In the genomic region with DNA sequence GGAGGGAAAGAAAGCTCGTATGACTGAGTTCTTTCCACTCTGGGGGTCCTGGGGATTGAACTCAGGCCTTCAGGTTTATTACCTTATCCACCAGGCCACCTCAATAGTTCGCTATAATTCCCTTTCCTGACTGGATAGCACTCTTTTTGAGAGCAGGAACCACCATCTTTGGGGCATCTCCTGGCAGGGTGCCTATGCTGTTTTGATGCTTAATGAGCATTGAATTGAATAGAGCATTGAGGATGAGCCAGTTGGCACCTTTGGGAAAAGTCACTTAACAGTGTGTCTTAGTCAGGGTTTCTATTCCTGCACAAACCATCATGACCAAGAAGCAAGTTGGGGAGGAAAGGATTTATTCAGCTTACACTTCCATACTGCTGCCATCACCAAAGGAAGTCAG, we compare ENCODE assay signal across 14 mouse cellular contexts. TPM values are rescaled to one million over a fixed set of nuclear protein-coding genes. Genes with fewer than 3 reads are reported as not detected.
A peak's percentile ranks its signal among the peaks of the same experiment; 100 is the strongest.
DNase-seq lines count a peak whose midpoint lies in the region.
"Had no signal": no experiment of that assay in that cellular context is flagged by ENCODE, and none has a peak within 500 bp of the region (broad histone marks: within the 10 kb centered on the region; RNA-seq: fewer than 3 reads in every experiment).

No protein-coding gene starts in this region.

- intact Hi-C loops in left cerebral cortex, postnatal 4 days (cut with DNase I) = no loop called here
- intact Hi-C loops in left cerebral cortex, postnatal 36 days (cut with DNase I) = no loop called here

- DNase-seq in cerebellum, adult 11-12 months = peak; percentile 15
- DNase-seq in cerebellum, adult 11 months = no peak
- DNase-seq in cerebellum, postnatal 10 days = peak; percentile 47 to 52
- no peak for DNase-seq in cerebellum, adult 8-10 months
- peak; percentile 13 for DNase-seq in left cerebral cortex, postnatal 4 days
- DNase-seq in left cerebral cortex, postnatal 36 days (ENCODE audit: low spot score in 2 of 2) = no peak
- peak; percentile 11 for DNase-seq in Muller cell, postnatal 12 days (ENCODE audit: inconsistent ontology term)
- no peak for DNase-seq in gastrocnemius, postnatal 10 days
- DNase-seq: adrenal gland, adult 2 months; adrenal gland, postnatal 10 days; adrenal gland, postnatal 25 days; B cell, adult 2 months; cerebellum, adult 9-10 months; forebrain, postnatal 0 days had no signal

RNA-seq across cellular contexts. Expression of gene Atxn10, which starts 8.6 kb away (rescaled TPM):
- 100 to 1,000 TPM; 388 to 389 TPM for total RNA-seq in left cerebral cortex, postnatal 4 days (2021)
- 100 to 1,000 TPM; 253 to 267 TPM for total RNA-seq in left cerebral cortex, postnatal 36 days (2021)
- 10 to 100 TPM; 69.7 to 78.9 TPM for total RNA-seq in gastrocnemius, postnatal 10 days (2021)

Comparison
In these comparisons a context has a peak if more than half of its experiments do, and no peak if none do; other contexts are left out.
1. DNase-seq: peak in cerebellum, adult 11-12 months (single experiment), cerebellum, postnatal 10 days (2 of 2), left cerebral cortex, postnatal 4 days (single experiment) and Muller cell, postnatal 12 days (single experiment); none in cerebellum, adult 11 months (single experiment), cerebellum, adult 8-10 months (single experiment), left cerebral cortex, postnatal 36 days (0 of 2) and gastrocnemius, postnatal 10 days (single experiment).